Mouse (Mus musculus): ENCODE results near the gene Rspo3.

Gene Rspo3

DNA sequence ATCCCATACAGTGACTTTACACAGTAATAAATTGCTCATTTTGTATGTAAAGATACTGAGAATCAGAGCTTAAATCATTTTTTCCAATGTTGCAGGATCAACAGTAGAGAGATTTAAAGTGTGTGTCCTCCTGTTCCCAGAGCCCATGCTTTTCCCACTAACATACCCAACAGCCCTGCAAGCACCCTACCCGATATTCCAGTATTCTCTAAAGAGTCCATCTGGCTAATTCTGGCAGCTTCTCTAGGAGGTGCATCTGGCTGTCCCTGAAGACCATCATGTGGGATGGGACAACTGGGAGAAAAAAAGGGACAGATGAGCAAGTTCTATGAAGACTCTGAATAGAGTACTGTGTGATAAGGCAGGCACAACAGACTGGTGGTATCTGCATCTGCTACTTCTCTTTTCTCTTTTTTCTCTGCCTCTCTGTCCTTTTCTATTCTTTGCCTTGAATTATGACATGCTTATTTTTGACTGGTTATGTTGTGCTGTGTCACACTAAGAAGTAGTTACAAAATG is 102.7 kb downstream of the Rspo3 start:
- no peak for DNase-seq (ENCODE audit: low spot score)

DNA sequence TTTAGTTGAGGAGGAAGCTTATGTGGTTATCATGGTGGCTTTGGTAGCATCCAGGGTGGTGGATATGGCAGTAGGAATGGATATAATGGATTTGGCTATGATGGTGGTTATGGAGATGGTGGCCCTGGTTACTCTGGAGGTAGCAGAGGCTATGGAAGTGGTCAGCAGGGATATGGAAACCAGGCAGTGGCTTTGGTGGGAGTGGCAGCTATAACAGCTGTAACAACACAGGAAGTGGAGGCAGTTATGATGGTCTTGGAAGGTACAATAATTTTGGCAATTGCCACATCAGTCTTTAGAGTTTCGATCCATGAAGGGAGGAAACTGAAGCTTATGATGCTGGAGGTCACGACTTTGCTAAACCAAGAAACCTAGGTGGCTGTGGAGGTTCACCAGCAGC is 109.0 kb downstream of the Rspo3 start:
- no peak for DNase-seq (ENCODE audit: low spot score)

DNA sequence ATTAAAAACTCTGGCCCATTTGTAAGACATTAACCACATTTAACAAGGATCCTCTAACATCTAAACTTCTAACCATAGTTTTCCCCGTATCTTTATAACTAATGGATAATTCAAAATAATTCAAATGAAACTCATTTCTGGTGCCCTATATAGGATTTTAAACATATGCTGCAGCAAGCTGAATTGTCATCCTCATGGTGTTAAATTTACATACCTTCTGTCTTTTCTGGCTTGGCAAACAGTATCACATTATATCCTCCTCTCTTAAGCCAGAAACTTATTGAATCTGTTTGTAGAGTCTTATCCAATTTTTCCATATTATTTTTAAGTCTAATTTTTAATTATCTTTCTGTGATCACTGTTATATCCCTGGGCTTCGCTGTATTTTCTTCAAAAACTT is 111.1 kb downstream of the Rspo3 start:
- DNase-seq (ENCODE audit: low spot score), result no peak

DNA sequence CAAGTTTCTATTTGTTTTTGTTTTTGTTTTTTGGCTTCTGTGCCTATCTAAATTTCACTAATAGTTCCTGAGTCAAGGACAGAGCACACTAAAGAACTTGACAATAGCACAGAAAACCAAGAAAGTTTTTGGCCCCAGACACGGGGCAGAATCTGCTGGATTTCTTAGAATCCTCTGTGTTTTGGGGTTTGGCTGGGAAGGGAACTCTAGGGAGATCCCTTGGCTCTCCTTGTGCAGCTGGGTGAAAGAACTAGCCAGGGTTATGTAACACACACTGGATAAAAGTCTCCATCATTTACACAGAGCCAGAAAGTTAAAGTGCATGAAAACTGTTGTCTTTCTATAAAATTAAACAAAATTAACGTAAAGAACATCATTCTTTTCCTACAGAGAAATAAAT is 121.3 kb downstream of the Rspo3 start:
- DNase-seq (ENCODE audit: low spot score), result no peak

DNA sequence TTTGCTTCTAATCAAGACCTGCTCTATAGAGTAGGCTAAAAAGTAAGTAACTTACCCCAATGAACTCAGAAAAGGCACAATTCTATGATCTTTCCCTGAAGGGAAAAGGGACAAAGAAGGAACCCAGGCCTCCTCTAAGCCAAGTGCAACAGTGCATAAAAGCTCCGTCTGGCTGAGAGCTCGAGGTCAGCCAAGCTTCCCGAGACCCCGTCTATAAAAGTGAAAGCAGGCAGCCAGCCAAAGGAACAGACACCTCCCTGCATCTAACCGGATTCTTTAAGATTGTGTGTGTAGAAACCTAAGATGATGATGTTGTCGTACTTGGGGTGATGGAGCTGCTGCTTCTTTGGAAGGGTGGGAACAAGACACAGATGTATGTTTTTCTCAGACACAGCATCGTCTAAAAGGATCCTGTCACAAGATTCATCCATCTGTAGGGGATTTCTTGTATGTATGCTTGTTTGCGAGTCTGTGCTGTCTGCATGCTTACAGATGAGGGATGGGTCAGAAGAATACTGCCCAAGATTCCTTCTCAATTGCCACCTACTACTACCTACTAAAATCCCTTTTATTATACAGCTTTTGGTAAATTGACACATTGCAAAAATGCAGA is 132.9 kb downstream of the Rspo3 start:
- no peak for DNase-seq (ENCODE audit: low spot score)
